Mouse (Mus musculus) kidney, postnatal 36 days (tissue): ENCODE results near the gene Itga5.
"Not testable (repeated sequence)": the region's sequence is repeated elsewhere in the genome, so short reads cannot be mapped to it uniquely, and the experiment has no call there.

Experiments used
- DNase-seq, 2 experiments: peaks; one replicate each; pipeline ENCODE4 v3.0.0; 2021 to 2022; ENCODE audit warnings: mixed read lengths in 2 of 2

Gene Itga5

GRCm38 (mm10) chr15:103366376-103367149 is at the start of gene Itga5:
Gene Itga5, minus strand, starts transcription at chr15:103366763.
- DNase-seq = peak; percentile 70 to 82

DNA sequence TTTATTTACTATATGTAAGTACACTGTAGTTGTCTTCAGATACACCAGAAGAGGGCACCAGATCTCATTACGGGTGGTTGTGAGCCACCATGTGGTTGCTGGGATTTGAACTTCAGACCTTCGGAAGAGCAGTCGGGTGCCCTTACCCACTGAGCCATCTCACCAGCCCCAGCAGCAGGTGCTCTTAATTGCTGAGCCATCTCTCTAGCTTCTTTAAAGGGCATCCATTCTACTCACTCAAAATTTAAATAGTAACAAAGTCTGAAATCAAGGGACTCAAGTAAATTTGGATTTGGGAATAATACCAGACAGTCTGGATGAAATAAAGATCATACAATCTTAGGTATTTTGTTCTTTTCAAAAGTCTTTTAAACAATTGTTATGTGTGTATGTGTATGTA is 39.0 kb upstream of the Itga5 start:
- not testable (repeated sequence) for DNase-seq

GRCm38 (mm10) chr15:103401361-103401760 is 34.8 kb upstream of the Itga5 start:
- no peak for DNase-seq

- DNase-seq = no peak
These were observed 27.0 kb upstream of the Itga5 start for GRCm38 (mm10) chr15:103393577-103393976.

GRCm38 (mm10) chr15:103388556-103389145 is 22.1 kb upstream of the Itga5 start:
- DNase-seq = peak; percentile 23 to 42

DNA sequence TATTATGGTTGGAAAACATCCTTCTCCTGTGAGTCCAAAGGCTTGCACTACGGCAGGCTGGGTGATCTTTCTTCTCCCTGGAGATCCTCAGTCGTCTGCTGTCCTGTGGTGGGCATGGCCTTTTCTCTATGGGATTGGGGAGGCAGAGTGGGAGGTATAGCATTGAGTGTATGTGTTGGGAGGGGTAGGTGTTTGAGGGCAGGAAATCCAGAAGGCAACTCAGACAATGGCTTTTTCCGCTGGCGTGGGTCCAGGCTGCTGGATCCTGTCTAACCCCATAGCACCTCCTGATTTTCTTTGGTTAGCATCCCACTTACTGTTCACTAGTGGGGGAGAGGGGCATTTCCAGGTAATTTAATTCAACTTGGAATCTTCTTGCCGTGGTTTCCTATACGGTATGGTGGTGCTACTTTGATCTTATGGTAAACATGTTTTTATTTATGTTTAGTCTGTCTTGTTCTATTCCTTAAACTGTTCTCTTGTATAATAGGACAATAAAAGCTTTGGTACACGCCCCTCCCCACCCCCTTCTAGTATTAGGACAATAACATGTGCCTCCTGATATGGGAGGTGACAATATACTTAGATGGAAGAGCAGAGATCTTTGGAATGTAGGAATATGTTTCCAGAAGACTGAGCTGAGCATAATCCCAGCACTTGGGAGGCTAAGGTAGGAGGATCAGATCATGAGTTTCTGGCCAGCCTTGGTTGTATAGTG is 17.4 kb upstream of the Itga5 start:
- peak; percentile 74 to 89 for DNase-seq

DNA sequence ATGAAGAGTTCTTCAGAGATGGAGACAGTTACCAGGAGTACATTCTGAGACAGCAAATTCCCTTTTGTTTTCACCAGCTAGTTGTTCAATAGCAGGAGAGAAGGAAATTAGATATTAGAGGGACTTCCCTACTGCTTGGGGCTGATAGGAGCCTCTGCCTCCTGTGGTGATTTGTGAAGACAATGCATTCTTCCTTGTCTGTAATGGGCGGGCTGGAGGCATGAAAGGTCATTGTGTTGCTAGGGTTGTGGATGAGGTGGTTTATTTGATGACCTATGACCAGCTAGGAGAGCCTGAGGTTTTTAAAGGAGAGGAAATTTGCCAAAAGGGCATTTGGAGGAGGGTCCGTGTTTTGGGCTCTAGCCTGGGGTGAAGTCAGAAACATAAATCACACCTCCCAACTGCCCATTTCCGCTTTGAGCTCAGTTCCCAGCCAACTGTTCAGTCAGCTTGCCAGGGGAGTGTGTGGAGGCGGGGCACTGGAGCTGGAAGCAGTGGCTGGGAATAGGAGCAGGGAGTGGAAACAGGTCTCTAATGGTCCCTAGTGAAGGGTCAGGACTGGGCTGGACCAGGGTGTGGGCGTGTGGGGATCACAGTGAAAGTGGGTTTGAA is 16.3 kb upstream of the Itga5 start:
- peak; percentile 82 to 83 for DNase-seq

DNA sequence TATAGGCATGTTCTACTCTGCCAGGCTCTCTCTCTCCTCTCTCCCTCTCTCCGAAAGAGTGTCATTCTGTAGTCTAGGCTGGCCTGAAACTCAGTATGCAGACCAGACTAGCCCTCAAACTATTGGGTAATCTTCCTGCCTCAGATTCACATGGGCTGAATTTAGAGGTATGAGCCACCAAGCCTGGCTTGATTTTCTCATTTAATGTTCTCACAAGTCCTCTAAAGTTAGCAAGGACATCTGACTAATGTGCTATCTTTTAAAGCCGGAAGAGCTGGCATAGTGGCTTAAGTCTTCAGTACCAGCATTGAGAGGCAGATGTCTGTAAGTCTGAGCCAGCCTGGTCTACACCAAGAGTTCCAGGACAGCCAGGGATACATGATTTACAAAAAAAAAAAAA is 15.5 kb upstream of the Itga5 start:
- no peak for DNase-seq

DNA sequence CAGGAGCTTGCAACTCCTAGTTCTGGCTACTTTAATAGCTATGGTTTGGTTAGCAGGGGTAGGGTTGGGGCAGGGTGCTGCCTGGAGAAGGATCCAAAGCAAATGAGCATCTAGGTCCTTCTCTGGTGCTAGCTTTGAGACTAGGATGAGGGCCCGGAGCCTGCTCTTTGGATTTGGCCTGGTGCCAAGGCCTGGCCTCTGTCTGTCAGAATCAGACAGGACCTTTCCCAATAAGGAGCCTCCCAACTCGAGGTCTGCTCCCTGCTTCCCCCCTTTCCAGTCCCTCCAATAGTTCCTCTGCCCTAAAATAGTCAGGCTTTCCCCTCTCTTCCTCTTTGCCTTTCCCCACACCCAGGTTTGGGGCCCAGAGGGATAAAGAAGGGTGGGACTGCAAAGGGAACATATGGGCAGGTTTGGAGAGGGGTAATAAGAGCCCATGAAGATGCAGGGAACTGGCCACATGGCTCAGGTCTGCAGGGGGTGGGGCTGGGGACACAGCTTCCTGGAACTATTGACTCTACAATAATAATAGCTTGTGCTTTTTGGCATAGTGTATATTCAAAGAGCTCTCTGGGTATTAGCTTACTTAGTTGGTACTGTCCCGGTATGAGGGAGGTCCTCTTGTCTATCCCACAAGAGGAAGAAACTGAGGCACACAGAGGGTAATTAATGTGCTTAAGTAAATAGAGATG is 12.2 kb upstream of the Itga5 start:
- DNase-seq = peak in 1 of 2 experiments; percentile 29

GRCm38 (mm10) chr15:103377752-103378664 is 11.4 kb upstream of the Itga5 start:
- peak; percentile 25 to 37 for DNase-seq

DNA sequence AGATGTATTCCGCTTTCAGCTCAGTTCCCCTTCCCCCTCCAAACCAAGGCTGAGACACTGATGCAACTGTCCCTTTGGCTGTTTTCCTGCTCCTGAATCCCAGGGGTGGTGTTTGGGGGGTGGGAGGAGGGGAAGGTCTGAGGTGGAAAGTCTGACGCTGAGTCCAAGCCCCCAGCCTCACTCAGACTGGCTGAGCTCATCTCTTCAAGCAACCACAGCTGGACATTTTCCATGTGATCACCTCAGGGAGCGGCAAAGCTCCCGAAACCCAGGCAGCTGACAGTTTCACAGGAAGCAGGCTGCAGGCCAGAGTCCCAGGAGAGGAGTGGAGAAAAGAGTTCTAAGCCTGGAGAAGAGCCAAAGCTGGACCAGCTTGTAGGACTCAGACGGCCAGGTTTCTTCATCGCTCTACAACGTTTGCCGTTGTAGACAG is 10.3 kb upstream of the Itga5 start:
- DNase-seq = peak; percentile 53 to 61

DNA sequence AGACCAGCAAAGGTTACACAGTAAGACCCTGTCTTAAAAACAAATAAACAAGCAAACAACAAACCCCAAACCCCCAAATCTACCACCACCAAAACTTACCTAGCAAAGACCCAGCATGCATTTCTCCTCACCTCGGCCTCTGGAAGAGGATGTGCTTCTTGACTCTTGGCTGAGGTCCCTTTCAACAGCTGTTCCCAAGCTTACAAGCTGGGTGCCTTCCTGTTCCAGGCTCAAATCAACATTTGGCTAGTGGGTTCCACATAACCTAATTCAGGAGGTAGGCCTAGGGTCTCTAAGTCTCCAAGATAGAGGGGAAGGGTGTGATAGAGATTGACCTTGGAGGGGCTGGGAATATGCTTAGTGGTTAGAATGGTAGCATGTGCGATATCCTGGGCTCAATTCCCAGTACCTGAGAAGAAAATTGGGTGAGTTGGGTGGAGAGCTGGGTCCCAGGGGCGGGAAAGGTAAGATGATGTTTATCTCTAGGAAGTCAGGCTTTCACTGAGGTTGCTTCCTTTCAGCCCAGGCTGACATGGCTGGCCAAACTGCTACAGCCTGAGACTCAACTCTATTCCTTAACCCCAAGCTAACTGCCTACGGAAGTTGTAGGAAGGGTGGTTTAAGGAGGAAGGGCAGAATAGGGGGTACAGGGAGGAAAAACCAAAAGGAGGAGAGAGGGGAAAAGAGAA is 8.7 kb upstream of the Itga5 start:
- no peak for DNase-seq

- DNase-seq = no peak
These were observed 5.9 kb upstream of the Itga5 start for GRCm38 (mm10) chr15:103372461-103372860.

GRCm38 (mm10) chr15:103371741-103372140 is 5.2 kb upstream of the Itga5 start:
- DNase-seq = no peak

- DNase-seq = no peak
These were observed 4.6 kb upstream of the Itga5 start for GRCm38 (mm10) chr15:103371208-103371607.

GRCm38 (mm10) chr15:103370462-103370861 is 3.9 kb upstream of the Itga5 start:
- DNase-seq = no peak

- DNase-seq = no peak
These were observed 2.6 kb upstream of the Itga5 start for GRCm38 (mm10) chr15:103369123-103369522.

- DNase-seq = no peak
These were observed 1.8 kb upstream of the Itga5 start for GRCm38 (mm10) chr15:103368179-103368940.

GRCm38 (mm10) chr15:103365471-103366375 is 840 bp downstream of the Itga5 start:
- DNase-seq = peak; percentile 47 to 58
